Mouse (Mus musculus): ENCODE results near the gene Arfgap3.

DNA sequence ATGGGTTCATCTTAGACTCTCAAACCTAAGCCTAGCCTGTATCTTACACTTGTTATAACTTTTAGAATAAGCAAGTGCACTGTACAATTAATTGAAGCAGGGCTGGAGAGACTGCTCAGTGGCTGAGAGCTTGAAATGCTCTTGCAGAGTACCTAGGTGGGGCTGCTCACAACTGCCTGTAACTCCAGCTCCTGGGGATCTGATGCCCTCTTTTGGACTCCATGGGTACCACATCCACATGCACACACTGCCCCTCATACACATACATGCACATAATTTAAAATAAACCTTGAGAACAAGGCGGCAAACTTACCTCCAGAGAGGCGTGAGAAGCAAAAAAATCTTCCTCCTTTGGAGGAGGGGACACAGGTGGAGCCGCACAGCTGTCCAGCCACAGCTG, 17.7 kb downstream of the Arfgap3 start:
- TF ChIP-seq CTCF (IDR thresholded peaks at IDR 0.05; ENCODE audit: insufficient read depth, low read depth, low read length) = no peak
- TF ChIP-seq POLR2A (IDR thresholded peaks at IDR 0.05; ENCODE audit: insufficient read depth, low read depth, low read length) = no peak
